Mouse (Mus musculus) ES-E14 (cell line): ENCODE measurements around the gene Dpm1.

Experiments used
- CHD2 ChIP-seq: IDR thresholded peaks from 2 replicates; pipeline ENCODE4 v1.6.1; 2014; ENCODE audit warnings: mild to moderate bottlenecking, low read depth, low read length, inconsistent platforms
- HCFC1 ChIP-seq: IDR thresholded peaks from 2 replicates; pipeline ENCODE4 v1.6.1; 2012; ENCODE audit warnings: low read length, inconsistent platforms, borderline replicate concordance; ENCODE audit not compliant: insufficient read depth
- MAFK ChIP-seq: IDR thresholded peaks from 2 replicates; pipeline ENCODE4 v1.6.1; 2014; ENCODE audit warnings: mild to moderate bottlenecking, low read depth, low read length, inconsistent platforms; ENCODE audit not compliant: insufficient read depth
- ZC3H11A ChIP-seq: IDR thresholded peaks from 2 replicates; pipeline ENCODE4 v1.6.1; 2012; ENCODE audit warnings: low read depth, mild to moderate bottlenecking, inconsistent platforms, low read length, borderline replicate concordance
- ZNF384 ChIP-seq: IDR thresholded peaks from 2 replicates; pipeline ENCODE4 v1.6.1; 2012; ENCODE audit warnings: low read depth, low read length, inconsistent platforms

DNA sequence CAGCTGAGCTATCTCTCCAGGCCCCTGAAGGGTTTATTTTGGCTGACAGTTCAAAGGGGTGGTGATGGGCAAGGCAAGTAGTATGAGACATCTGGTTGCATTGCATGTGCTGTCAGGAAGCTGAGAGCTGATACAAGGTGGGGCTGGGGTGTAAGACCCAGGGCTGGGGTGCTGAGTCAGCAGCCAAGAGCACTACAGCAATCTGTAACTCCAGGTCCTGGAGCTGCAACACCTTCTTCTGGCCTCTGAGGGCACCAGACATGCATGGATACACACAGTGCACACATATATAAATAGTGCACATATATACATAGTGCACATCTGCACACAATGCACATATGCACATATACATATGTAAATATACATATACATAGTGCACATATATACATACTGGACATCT is 12.4 kb upstream of the Dpm1 start:
- TF ChIP-seq MAFK = peak; percentile 81
- no peak for TF ChIP-seq ZNF384
- TF ChIP-seq CHD2 = no peak
- no peak for TF ChIP-seq ZC3H11A
- no peak for TF ChIP-seq HCFC1
